Mouse (Mus musculus) thymus, postnatal 14 days (tissue): Measurements from ENCODE around the gene Kcnh2.

Experiments used
- DNase-seq: peaks from one replicate; pipeline ENCODE4 v3.0.0; 2021

Gene Kcnh2

GRCm38 (mm10) chr5:24344477-24345051, 6.8 kb downstream of the Kcnh2 start:
- DNase-seq, result peak; percentile 94

GRCm38 (mm10) chr5:24343977-24344436, 7.4 kb downstream of the Kcnh2 start:
- DNase-seq, result peak; percentile 77

- DNase-seq, result peak; percentile 25
Measured at GRCm38 (mm10) chr5:24343379-24343778, 8.0 kb downstream of the Kcnh2 start.

GRCm38 (mm10) chr5:24342966-24343365, 8.4 kb downstream of the Kcnh2 start:
- no peak for DNase-seq

GRCm38 (mm10) chr5:24342205-24342963, 9.0 kb downstream of the Kcnh2 start:
- no peak for DNase-seq

GRCm38 (mm10) chr5:24337821-24338220, 13.6 kb downstream of the Kcnh2 start:
- DNase-seq, result no peak

GRCm38 (mm10) chr5:24337366-24337765, 14.0 kb downstream of the Kcnh2 start:
- no peak for DNase-seq

GRCm38 (mm10) chr5:24335888-24336511, 15.4 kb downstream of the Kcnh2 start:
- DNase-seq, result peak; percentile 68

- DNase-seq, result no peak
Measured at GRCm38 (mm10) chr5:24334749-24335148, 16.7 kb downstream of the Kcnh2 start.

GRCm38 (mm10) chr5:24332401-24332800, 19.0 kb downstream of the Kcnh2 start:
- no peak for DNase-seq

GRCm38 (mm10) chr5:24329965-24330298, 21.5 kb downstream of the Kcnh2 start:
- DNase-seq, result no peak

GRCm38 (mm10) chr5:24329212-24329964, 22.0 kb downstream of the Kcnh2 start:
- DNase-seq, result no peak

- no peak for DNase-seq
Measured at GRCm38 (mm10) chr5:24328813-24329211, 22.6 kb downstream of the Kcnh2 start.

GRCm38 (mm10) chr5:24326842-24327417, 24.5 kb downstream of the Kcnh2 start:
- DNase-seq, result no peak

- DNase-seq, result no peak
Measured at GRCm38 (mm10) chr5:24326166-24326841, 25.1 kb downstream of the Kcnh2 start.

- DNase-seq, result no peak
Measured at GRCm38 (mm10) chr5:24325251-24325650, 26.2 kb downstream of the Kcnh2 start.

GRCm38 (mm10) chr5:24321711-24322682, 29.4 kb downstream of the Kcnh2 start:
- no peak for DNase-seq

GRCm38 (mm10) chr5:24320894-24321293, 30.5 kb downstream of the Kcnh2 start:
- no peak for DNase-seq

GRCm38 (mm10) chr5:24320467-24320813, 31.0 kb downstream of the Kcnh2 start:
- no peak for DNase-seq

- peak; percentile 55 for DNase-seq
Measured at GRCm38 (mm10) chr5:24319776-24320466, 31.5 kb downstream of the Kcnh2 start.

- no peak for DNase-seq
Measured at GRCm38 (mm10) chr5:24309223-24309622, 42.2 kb downstream of the Kcnh2 start.
